Mouse (Mus musculus) erythroblast, embryonic 14.5 days (primary cell): ENCODE measurements around the gene Phf23. TPM values are rescaled to one million over a fixed set of nuclear protein-coding genes. Genes with fewer than 3 reads are reported as not detected.

Experiments
- H3K27me3 ChIP-seq: 2 replicates; pipeline ENCODE4 v1.6.1; 2012; ENCODE audit warnings: inconsistent platforms; ENCODE audit not compliant: control insufficient read depth
- H3K36me3 ChIP-seq: 2 replicates; pipeline ENCODE4 v1.6.1; 2012; ENCODE audit warnings: mild to moderate bottlenecking, inconsistent platforms; ENCODE audit not compliant: control insufficient read depth
- H3K4me1 ChIP-seq: 2 replicates; pipeline ENCODE4 v1.6.1; 2012; ENCODE audit warnings: inconsistent platforms; ENCODE audit not compliant: control insufficient read depth
- H3K4me3 ChIP-seq: replicated peaks from 2 replicates; pipeline ENCODE3; 2012; ENCODE audit warnings: moderate library complexity, mild to moderate bottlenecking, inconsistent platforms
- H3K9me3 ChIP-seq: 2 replicates; pipeline ENCODE4 v1.6.1; 2012; ENCODE audit warnings: low read length, inconsistent platforms, mixed read lengths; ENCODE audit not compliant: control insufficient read depth
- GATA1 ChIP-seq: IDR thresholded peaks from 2 replicates; pipeline ENCODE4 v1.6.1; 2012; ENCODE audit warnings: low read length, inconsistent platforms, mixed read lengths
- TAL1 ChIP-seq: IDR thresholded peaks from 3 replicates; pipeline ENCODE4 v1.6.1; 2012; ENCODE audit warnings: low read length, inconsistent platforms, mixed read lengths
- polyA plus RNA-seq: library from polyadenylated mRNA; stranded (reverse); fragments of >175 nt; gene quantifications from 2 replicates; pipeline ENCODE4 v1.2.3, GENCODE M21; 2012

Gene Phf23
- polyA plus RNA-seq, 1 experiment, result 5.5 TPM

- Histone ChIP-seq H3K9me3 (no peaks in the 10 kb centered on the region), H3K36me3 (no peaks in the 10 kb centered on the region), H3K27me3 (no peaks in the 10 kb centered on the region), H3K4me3 (no peak overlapping the region), H3K4me1 (peaks cover 4% of the 10 kb centered on the region)
- TF ChIP-seq TAL1 (no peak), GATA1 (no peak)
Observed at GRCm38 (mm10) chr11:70039631-70040030, 44.1 kb downstream of the Phf23 start.

DNA sequence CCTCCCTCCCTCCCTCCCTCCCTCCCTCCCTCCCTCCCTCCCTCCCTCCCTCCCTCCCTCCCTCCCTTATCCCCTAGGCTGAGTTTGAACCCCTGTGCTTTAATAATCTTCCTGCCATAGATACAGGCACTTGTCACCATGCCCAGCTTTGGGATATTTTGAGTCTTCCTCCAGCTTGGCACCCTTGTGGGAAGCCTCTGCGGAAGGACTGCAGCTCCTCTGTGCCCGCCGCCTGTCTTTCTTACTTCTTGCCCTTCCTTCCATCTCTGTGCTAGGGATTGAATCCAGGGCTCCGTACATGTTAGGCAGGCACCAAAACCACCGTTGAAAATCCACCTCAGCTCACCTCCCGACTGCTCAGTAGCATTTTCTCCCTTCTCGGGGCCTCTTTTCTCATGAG is 44.6 kb downstream of the Phf23 start:
- Histone ChIP-seq H3K27me3 (no peaks in the 10 kb centered on the region), H3K4me1 (peaks cover 4% of the 10 kb centered on the region), H3K36me3 (no peaks in the 10 kb centered on the region), H3K9me3 (no peaks in the 10 kb centered on the region), H3K4me3 (no peak overlapping the region)
- no peak for TF ChIP-seq TAL1
- TF ChIP-seq GATA1, result no peak

- Histone ChIP-seq H3K27me3 (no peaks in the 10 kb centered on the region), H3K4me1 (peaks cover 4% of the 10 kb centered on the region), H3K36me3 (no peaks in the 10 kb centered on the region), H3K4me3 (no peak overlapping the region), H3K9me3 (no peaks in the 10 kb centered on the region)
- no peak for TF ChIP-seq GATA1
- TF ChIP-seq TAL1, result no peak
Observed at GRCm38 (mm10) chr11:70042309-70043085, 46.9 kb downstream of the Phf23 start.

DNA sequence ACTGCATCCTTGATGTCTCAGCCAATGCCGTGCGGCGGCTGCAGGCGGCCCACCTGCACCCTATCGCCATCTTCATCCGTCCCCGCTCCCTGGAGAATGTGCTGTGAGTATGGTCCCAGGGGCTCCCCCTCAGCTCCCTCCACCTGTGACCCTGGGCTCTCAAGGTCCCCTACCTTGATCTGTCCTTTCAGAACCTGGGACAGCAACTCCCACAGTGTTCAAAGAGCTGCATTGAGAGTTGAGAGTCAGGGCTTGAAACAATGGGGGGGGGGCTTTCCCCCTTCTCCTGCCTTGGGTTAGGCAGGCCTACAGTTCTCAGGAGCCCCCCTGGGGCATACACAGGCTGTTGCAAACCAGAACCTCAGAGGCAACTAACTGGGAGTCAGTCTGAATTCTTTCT is 48.1 kb downstream of the Phf23 start:
- no peaks in the 10 kb centered on the region for H3K9me3 ChIP-seq
- H3K4me3 ChIP-seq, result no peak overlapping the region
- H3K27me3 ChIP-seq, result no peaks in the 10 kb centered on the region
- H3K4me1 ChIP-seq, result peaks cover 4% of the 10 kb centered on the region
- no peaks in the 10 kb centered on the region for H3K36me3 ChIP-seq
- TF ChIP-seq TAL1, result no peak
- TF ChIP-seq GATA1, result no peak

DNA sequence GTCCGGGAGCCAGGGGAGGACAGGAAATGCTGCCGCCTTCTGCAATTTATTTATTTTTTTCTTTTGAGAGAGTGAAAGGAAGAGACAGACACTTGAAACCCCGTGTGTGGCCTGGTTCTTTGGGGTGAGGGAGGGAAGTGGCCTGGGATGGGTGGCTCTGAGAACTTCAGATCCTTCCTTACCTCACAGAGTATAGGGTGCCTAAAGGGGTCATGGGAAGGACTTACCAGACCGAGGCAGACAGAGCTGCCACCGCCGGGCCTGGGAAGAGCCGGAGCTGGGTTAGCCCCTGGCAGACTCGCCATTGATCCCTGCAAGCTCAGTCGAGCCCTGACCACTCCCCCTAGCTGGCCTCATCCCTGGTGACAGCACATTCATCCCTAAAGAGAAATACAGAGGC is 49.9 kb downstream of the Phf23 start:
- no peaks in the 10 kb centered on the region for H3K36me3 ChIP-seq
- H3K4me3 ChIP-seq, result no peak overlapping the region
- H3K4me1 ChIP-seq, result peaks cover 2% of the 10 kb centered on the region
- H3K9me3 ChIP-seq, result no peaks in the 10 kb centered on the region
- no peaks in the 10 kb centered on the region for H3K27me3 ChIP-seq
- TF ChIP-seq GATA1, result no peak
- no peak for TF ChIP-seq TAL1

GRCm38 (mm10) chr11:70049366-70049765 is 53.8 kb downstream of the Phf23 start:
- no peak for TF ChIP-seq GATA1
- no peak for TF ChIP-seq TAL1
- H3K9me3 ChIP-seq, result no peaks in the 10 kb centered on the region
- H3K36me3 ChIP-seq, result no peaks in the 10 kb centered on the region
- H3K4me1 ChIP-seq, result no peaks in the 10 kb centered on the region
- H3K4me3 ChIP-seq, result no peak overlapping the region
- H3K27me3 ChIP-seq, result no peaks in the 10 kb centered on the region

Other genes starting within 250 kb of the Phf23 start
- 14.2 and 14.3 TPM in 2 replicates for gene Polr2a, start 237.1 kb upstream of the Phf23 start, polyA plus RNA-seq
- not detected in 2 replicates for gene Slc35g3, start 233.8 kb upstream of the Phf23 start, polyA plus RNA-seq
- gene Zbtb4, start 229.9 kb upstream of the Phf23 start, polyA plus RNA-seq, result 0.07 and 0.33 TPM in 2 replicates
- not detected in 2 replicates for gene Chrnb1, start 199.8 kb upstream of the Phf23 start, polyA plus RNA-seq
- 0.01 TPM in 1 of 2 replicates, not detected in the other for gene Fgf11, start 193.9 kb upstream of the Phf23 start, polyA plus RNA-seq
- 0.05 TPM in 1 of 2 replicates, not detected in the other for gene Tmem102, start 190.2 kb upstream of the Phf23 start, polyA plus RNA-seq
- gene Gm39566, start 180.5 kb upstream of the Phf23 start, polyA plus RNA-seq, result not detected in 2 replicates
- gene Spem2, start 177.3 kb upstream of the Phf23 start, polyA plus RNA-seq, result not detected in 2 replicates
- not detected in 2 replicates for gene Spem1, start 173.6 kb upstream of the Phf23 start, polyA plus RNA-seq
- gene Nlgn2, start 158.0 kb upstream of the Phf23 start, polyA plus RNA-seq, result 0.13 and 0.16 TPM in 2 replicates
- 204 and 212 TPM in 2 replicates for gene Tmem256, start 157.3 kb upstream of the Phf23 start, polyA plus RNA-seq
- 3.6 and 4.4 TPM in 2 replicates for gene Plscr3, start 149.4 kb upstream of the Phf23 start, polyA plus RNA-seq
- gene Tnk1, start 137.0 kb upstream of the Phf23 start, polyA plus RNA-seq, result 0.94 and 1.1 TPM in 2 replicates
- not detected in 2 replicates for gene Tmem95, start 117.8 kb upstream of the Phf23 start, polyA plus RNA-seq
- gene Kctd11, start 114.4 kb upstream of the Phf23 start, polyA plus RNA-seq, result 0.02 and 0.08 TPM in 2 replicates
- 0.23 and 0.37 TPM in 2 replicates for gene Acap1, start 100.2 kb upstream of the Phf23 start, polyA plus RNA-seq
- gene 2810408A11Rik, start 94.8 kb upstream of the Phf23 start, polyA plus RNA-seq, result 0.14 and 0.18 TPM in 2 replicates
- gene Neurl4, start 94.7 kb upstream of the Phf23 start, polyA plus RNA-seq, result 5.0 and 5.1 TPM in 2 replicates
- gene Gps2, start 81.9 kb upstream of the Phf23 start, polyA plus RNA-seq, result 90.4 and 109 TPM in 2 replicates
- 295 and 310 TPM in 2 replicates for gene Eif5a, start 73.8 kb upstream of the Phf23 start, polyA plus RNA-seq
- 0.29 and 0.38 TPM in 2 replicates for gene Ybx2, start 60.0 kb upstream of the Phf23 start, polyA plus RNA-seq
- 6.0 and 7.7 TPM in 2 replicates for gene Slc2a4, start 47.6 kb upstream of the Phf23 start, polyA plus RNA-seq
- gene Cldn7, start 31.0 kb upstream of the Phf23 start, polyA plus RNA-seq, result not detected in 2 replicates
- gene Ctdnep1, start 14.6 kb upstream of the Phf23 start, polyA plus RNA-seq, result 23.2 and 28.5 TPM in 2 replicates
- gene Elp5, start 13.3 kb upstream of the Phf23 start, polyA plus RNA-seq, result 1.5 and 1.9 TPM in 2 replicates
- gene Gabarap, start 4.6 kb upstream of the Phf23 start, polyA plus RNA-seq, result 50.2 and 55.8 TPM in 2 replicates
- gene Dvl2, start 4.8 kb downstream of the Phf23 start, polyA plus RNA-seq, result 0.48 and 0.76 TPM in 2 replicates
- gene Acadvl, start 19.6 kb downstream of the Phf23 start, polyA plus RNA-seq, result 2.9 and 3.2 TPM in 2 replicates
- gene Dlg4, start 21.2 kb downstream of the Phf23 start, polyA plus RNA-seq, result 0.10 and 0.19 TPM in 2 replicates
- not detected in 2 replicates for gene Asgr1, start 58.3 kb downstream of the Phf23 start, polyA plus RNA-seq
- 0.05 TPM in 1 of 2 replicates, not detected in the other for gene Asgr2, start 96.9 kb downstream of the Phf23 start, polyA plus RNA-seq
- gene Mgl2, start 134.6 kb downstream of the Phf23 start, polyA plus RNA-seq, result 0.02 TPM in 1 of 2 replicates, not detected in the other
- not detected in 2 replicates for gene Clec10a, start 160.4 kb downstream of the Phf23 start, polyA plus RNA-seq
- gene Slc16a11, start 217.0 kb downstream of the Phf23 start, polyA plus RNA-seq, result not detected in 2 replicates
- 1.5 and 2.3 TPM in 2 replicates for gene Slc16a13, start 225.3 kb downstream of the Phf23 start, polyA plus RNA-seq
- gene Bcl6b, start 234.0 kb downstream of the Phf23 start, polyA plus RNA-seq, result 0.06 and 0.13 TPM in 2 replicates
- gene 0610010K14Rik, start 242.1 kb downstream of the Phf23 start, polyA plus RNA-seq, result 9.8 and 17.9 TPM in 2 replicates
- gene Gm21988, start 244.1 kb downstream of the Phf23 start, polyA plus RNA-seq, result 4.0 and 6.0 TPM in 2 replicates
- gene Rnasek, start 244.1 kb downstream of the Phf23 start, polyA plus RNA-seq, result 23.7 and 29.0 TPM in 2 replicates